Mouse (Mus musculus) embryonic fibroblast, embryonic 13.5 days (primary cell): ENCODE data around the gene Stk38. TPM values are rescaled to one million over a fixed set of nuclear protein-coding genes. Genes with fewer than 3 reads are reported as not detected.
A peak's percentile ranks its signal among the peaks of the same experiment; 100 is the strongest.

Experiments
- H3K27ac ChIP-seq: 2 replicates; pipeline ENCODE4 v1.5.1; 2012; ENCODE audit warnings: low read length, control low read depth, inconsistent platforms; ENCODE audit not compliant: insufficient read depth
- H3K4me1 ChIP-seq: 2 replicates; pipeline ENCODE4 v1.6.1; 2011; ENCODE audit warnings: low read length; ENCODE audit not compliant: control insufficient read depth, insufficient read depth
- H3K4me3 ChIP-seq: 2 replicates; pipeline ENCODE4 v1.5.1; 2011; ENCODE audit warnings: mild to moderate bottlenecking, control low read depth, low read length; ENCODE audit not compliant: insufficient read depth
- CTCF ChIP-seq: IDR thresholded peaks from 2 replicates; pipeline ENCODE4 v1.5.1; 2011; ENCODE audit warnings: mild to moderate bottlenecking, control low read depth, low read length, moderate library complexity, borderline replicate concordance; ENCODE audit not compliant: insufficient read depth
- POLR2A ChIP-seq: IDR thresholded peaks from 2 replicates; pipeline ENCODE4 v1.6.1; 2011; ENCODE audit warnings: low read depth, mild to moderate bottlenecking, control low read depth, low read length, moderate library complexity
- polyA plus RNA-seq: library from polyadenylated mRNA; stranded (reverse); fragments of >200 nt; gene quantifications from 2 replicates; pipeline ENCODE4 v1.2.4, GENCODE M21; 2011; ENCODE audit warnings: low read depth; ENCODE audit not compliant: missing spikeins, insufficient read length

Stk38 gene
- polyA plus RNA-seq, 1 experiment: 102 TPM

DNA sequence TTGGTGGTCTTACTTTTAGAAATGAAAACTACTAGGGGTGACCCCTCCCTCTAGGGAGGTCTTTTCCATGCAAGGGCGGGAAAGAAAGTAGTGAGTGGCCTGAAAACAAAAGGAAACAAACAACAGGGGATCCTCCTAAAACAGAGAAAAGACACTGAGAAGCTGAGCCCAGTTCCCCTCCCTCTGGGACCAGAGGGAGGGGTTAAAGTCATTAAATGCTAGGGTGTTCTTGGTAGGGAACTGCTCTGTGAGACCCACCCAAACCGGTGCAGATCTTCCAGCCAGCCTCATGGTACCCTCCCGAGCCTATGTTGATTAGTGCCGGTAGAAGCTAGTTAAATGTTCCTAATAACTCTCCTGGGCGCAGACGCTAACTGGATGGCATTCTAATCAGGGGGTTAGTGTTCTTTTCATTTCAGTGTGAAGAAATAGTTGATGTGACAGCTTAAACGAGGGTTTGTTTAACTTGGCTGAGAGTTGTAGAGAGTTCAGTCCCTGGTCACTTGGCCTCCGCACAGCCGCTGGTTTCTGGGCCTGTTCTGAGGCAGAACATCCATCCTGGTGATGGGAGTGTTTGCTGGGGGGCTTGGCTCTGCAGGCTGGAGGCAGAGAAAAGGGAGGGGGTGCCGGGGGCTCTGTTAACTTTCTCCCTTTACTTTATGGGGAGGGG lies 17.2 kb upstream of the Stk38 start:
- TF ChIP-seq POLR2A (no peak), CTCF (no peak)
- Histone ChIP-seq H3K4me1 (peaks cover 3% of the 10 kb centered on the region; the same call in 1 of the 2 replicates), H3K4me3 (no peak overlapping the region), H3K27ac (no peak overlapping the region)

DNA sequence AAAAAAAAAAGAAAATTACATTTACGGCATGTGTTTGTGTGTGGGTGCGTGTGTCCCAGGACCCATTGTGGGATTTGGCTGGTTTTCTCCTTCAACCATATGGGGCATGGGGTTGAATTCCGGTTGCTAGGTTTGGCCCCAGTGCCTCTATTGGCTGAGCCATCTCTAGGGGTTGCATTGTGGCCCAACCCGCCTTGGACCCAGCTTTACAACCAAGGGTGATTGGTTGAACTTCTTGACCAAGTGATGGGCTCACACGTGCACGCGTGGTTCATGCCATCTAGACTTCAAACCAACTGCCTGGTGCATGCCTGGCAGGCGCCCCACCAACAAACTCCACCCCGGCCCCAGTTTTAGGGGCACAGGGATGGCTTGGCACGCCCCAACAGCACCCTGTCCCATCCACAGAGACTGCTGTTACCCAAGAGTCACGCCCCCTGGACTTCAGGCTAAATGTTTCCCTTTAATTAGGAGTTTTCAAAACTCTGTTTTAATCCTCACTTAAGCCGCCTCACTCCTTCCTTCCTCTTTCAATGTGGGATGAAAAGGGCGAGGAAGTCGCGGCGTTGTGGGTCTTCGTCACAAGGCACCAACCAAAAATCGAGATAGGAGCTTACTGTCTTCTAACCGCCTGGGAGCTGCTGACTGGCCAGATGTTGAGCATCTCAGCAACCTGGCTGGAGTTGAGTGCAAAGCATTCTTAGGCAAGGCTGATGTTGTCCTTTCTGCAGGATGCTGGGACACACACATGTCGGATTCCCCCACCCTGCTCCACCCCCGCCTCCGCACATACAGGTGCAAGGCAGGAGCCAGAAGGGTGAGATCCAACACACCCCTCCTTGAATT lies 16.5 kb upstream of the Stk38 start:
- TF ChIP-seq CTCF (no peak), POLR2A (no peak)
- H3K4me1 ChIP-seq: peaks cover 3% of the 10 kb centered on the region; the same call in 1 of the 2 replicates
- no peak overlapping the region for H3K4me3 ChIP-seq
- no peak overlapping the region for H3K27ac ChIP-seq

DNA sequence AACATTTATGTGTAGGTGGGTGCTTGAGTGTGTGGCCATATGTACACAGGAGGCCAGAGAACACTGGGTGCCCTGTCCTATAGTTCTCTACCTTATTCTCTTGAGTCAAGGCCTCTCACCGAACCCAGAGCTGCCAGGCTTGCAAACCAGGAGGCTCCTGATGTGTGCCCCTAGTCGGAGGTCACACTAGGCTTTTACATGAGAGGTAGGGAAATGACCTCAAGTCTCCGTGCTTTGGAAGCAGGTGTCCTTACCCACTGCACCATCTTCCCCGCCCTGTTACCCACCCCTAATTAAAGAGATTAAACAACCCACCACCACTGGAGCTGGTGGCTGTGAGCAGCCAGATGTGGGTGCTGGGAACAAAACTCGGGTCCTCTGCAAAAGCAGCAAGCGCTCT lies 15.6 kb upstream of the Stk38 start:
- Histone ChIP-seq H3K4me3 (no peak overlapping the region), H3K4me1 (peaks cover 3% of the 10 kb centered on the region; the same call in 1 of the 2 replicates), H3K27ac (no peak overlapping the region)
- TF ChIP-seq POLR2A (no peak), CTCF (no peak)

DNA sequence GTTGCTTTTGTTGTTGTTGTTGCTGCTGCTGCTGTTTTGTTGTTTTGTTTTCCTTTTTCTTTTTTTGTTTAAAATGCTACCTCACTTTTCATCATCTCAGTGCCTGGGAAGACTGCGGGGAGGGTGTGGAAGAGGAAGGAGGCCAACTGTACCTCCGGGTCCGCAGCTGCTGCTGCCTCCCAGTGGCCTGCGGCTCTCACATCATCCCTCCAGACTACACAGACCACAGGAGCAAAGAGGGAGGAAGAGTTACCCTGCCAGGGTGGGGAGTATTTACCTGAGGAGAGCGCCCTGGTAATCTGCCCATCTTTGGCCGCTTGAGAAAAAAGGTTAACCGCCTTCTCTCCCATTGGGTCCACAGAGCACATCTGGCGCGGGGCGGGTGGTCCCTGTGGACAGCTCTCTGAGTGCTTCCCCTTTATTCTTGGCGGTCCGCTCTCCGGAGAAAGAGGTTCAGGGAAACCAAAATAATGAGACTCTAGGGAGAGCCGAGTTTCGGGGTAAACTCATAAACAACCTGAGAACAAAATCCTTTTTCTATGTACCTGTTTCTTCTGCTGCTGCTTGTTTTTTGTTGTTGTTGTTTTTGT lies 14.5 kb upstream of the Stk38 start:
- Histone ChIP-seq H3K4me1 (peaks cover 3% of the 10 kb centered on the region; the same call in 1 of the 2 replicates), H3K4me3 (no peak overlapping the region), H3K27ac (no peak overlapping the region)
- TF ChIP-seq CTCF: peak; percentile 75
- TF ChIP-seq POLR2A: no peak

DNA sequence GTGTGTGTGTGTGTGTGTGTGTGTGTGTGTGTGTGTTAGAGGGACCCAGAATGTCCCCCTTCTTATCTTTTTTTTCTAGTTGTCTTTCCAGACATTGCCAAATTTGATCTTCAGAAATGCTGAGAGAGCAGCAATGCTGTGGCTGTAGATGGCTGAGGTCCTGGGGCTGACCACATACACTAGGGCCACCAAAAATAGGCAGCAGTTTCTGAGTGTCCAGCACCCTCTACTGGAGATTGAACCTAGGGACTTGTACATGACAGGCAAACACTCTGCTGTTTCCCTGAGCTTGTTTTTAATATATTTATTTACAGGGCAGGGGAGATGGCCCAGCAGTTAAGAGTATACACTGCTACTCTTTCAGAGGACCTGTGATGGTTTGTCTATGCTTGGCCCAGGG lies 12.6 kb upstream of the Stk38 start:
- Histone ChIP-seq H3K4me1 (no peaks in the 10 kb centered on the region), H3K27ac (no peak overlapping the region), H3K4me3 (no peak overlapping the region)
- TF ChIP-seq CTCF: no peak
- no peak for TF ChIP-seq POLR2A

DNA sequence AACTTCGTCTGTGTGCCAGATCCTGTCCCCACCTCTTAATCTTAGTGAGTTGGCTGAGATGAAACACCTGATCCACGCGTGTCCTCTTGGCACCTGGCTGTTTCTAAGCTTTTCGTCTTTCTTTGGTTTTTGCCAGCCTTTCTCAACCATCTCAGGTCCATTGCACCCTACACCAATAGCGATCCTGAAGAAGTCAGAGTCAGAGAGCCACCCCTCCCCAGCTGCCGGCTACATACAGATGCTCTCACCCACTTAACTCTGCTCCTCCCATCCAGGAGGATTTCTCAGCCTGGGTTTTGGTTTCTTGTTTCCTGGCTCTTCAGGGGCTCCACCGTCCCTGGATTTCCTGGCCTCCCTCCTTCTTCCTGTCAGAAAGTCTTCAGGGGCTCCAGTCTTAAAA lies 11.6 kb upstream of the Stk38 start:
- 0 out of 2 replicates have a peak, but pooled peaks cover under 1% of the 10 kb centered on the region for H3K4me1 ChIP-seq
- no peak overlapping the region for H3K27ac ChIP-seq
- H3K4me3 ChIP-seq: no peak overlapping the region
- TF ChIP-seq POLR2A (no peak), CTCF (no peak)

DNA sequence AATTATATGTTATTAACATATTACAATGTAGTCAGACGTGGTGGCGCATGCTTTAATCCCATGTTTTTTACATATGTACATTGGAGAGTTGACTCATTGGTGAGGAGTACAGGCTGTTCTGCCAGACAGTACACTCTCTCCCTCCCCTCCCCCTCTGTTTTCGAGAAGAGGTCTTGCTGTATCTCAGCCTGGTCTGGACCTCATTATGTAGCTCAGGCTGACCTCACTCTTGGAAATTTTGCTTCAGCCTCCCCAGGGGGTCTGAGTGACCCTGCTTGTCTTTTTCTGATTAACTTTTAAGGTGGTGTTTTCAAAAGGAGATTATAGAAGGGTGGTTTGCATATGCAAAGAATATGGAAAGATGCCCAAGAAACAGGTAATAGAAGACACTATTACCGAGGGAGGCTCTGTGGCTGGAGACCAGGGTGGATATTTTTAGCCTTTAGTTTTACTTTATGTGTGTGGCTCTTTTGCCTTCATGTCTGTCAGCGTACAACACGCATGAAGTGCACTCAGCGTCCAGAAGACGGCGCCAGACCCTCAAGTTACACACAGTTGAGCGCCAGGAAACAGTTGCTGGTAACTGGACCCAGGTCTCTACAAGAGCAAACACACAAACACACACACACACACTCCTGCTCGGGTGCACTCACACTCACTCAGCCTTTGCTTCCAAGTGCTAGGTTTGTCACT lies 10.6 kb upstream of the Stk38 start:
- H3K27ac ChIP-seq: no peak overlapping the region
- H3K4me3 ChIP-seq: no peak overlapping the region
- TF ChIP-seq CTCF (peak; percentile 72; the same call in 1 of the 2 replicates), POLR2A (no peak)
- H3K4me1 ChIP-seq: peaks cover 4% of the 10 kb centered on the region; the same call in 1 of the 2 replicates

DNA sequence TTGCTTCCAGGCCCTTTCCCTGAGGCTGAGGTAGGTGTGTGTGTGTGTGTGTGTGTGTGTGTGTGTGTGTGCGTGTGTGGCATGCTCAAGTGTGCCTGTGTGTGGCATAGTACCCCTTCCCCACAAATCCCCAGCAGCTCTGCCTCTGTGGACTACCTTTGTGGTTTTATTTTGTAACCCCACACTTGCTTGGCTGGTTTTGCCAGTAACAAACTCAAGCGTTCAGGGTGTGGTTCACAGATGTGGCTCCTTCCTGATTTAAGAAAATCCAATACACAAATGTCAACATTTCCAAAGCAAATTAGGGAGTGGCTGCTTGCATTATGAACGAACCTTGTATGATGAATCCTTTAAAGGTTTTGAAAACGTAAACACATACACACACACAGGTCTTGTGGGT lies 8.9 kb upstream of the Stk38 start:
- Histone ChIP-seq H3K4me1 (peaks cover 4% of the 10 kb centered on the region; the same call in 1 of the 2 replicates), H3K4me3 (no peak overlapping the region), H3K27ac (no peak overlapping the region)
- TF ChIP-seq POLR2A: no peak
- no peak for TF ChIP-seq CTCF

DNA sequence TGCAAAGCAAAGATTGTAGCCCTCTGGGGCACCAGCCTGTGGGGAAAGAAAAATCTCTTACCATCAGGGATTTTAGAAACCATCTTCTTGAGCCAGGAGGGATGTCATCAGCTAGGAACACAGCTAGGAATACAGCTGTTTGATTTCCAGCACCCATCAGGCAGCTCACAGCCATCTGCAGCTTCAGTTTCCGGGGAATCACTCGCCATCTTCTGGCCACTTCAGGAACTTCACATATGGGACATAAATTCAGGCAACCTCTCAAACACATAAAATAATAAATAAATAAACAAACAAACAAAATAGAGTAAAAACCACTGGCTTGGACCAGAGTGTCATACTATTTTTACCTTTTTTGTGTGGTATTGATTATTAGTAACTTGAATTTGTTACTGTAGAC lies 7.8 kb upstream of the Stk38 start:
- no peak overlapping the region for H3K27ac ChIP-seq
- H3K4me1 ChIP-seq: peaks cover 4% of the 10 kb centered on the region; the same call in 1 of the 2 replicates
- no peak overlapping the region for H3K4me3 ChIP-seq
- TF ChIP-seq CTCF: no peak
- no peak for TF ChIP-seq POLR2A

DNA sequence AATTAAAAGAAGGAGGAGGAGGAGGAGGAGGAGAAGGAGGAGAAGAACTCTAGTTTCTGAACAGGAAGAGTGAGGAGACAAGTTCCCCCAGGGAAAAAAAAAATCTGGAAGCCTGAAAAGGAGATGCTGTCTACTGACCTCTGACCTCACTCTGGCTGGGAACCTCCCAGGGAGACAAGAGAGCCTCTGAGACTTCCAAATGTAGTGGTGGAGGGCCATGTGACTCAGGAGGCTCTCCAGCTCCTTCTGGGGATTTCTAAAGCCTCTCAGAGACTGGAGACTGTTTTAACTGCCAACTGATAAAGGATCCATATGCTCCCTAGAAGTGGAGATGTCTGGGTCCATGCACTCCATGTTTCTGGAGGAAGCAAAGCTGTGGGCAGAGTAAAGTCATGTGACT lies 6.4 kb upstream of the Stk38 start:
- Histone ChIP-seq H3K4me3 (no peak overlapping the region), H3K27ac (0 out of 2 replicates have a peak overlapping the region, but pooled peaks have one; percentile 31)

More for the DNA sequence above, 6.4 kb upstream of the Stk38 start:
- H3K4me1 ChIP-seq: peaks cover 4% of the 10 kb centered on the region; the same call in 1 of the 2 replicates
- no peak for TF ChIP-seq CTCF
- TF ChIP-seq POLR2A: no peak
